Mouse (Mus musculus) cerebellum, adult 2 months (tissue): ENCODE data around the gene Mrtfa. TPM values are rescaled to one million over a fixed set of nuclear protein-coding genes. Genes with fewer than 3 reads are reported as not detected.

Experiments
- DNase-seq, 2 experiments: peaks; one replicate each; pipeline ENCODE4 v3.0.0; 2021
- H3K27ac ChIP-seq: fragments of 200-500 bp; 2 replicates; pipeline ENCODE4 v1.5.1; 2012; ENCODE audit warnings: low read length, control low read depth, inconsistent platforms; ENCODE audit not compliant: insufficient read depth
- H3K27me3 ChIP-seq: fragments of 200-500 bp; 2 replicates; pipeline ENCODE4 v1.6.1; 2012; ENCODE audit warnings: inconsistent platforms, mild to moderate bottlenecking, low read length, moderate library complexity; ENCODE audit not compliant: control insufficient read depth, insufficient read depth
- H3K4me1 ChIP-seq: fragments of 200-500 bp; 2 replicates; pipeline ENCODE4 v1.6.1; 2011; ENCODE audit warnings: low read length; ENCODE audit not compliant: control insufficient read depth, insufficient read depth
- H3K4me3 ChIP-seq: fragments of 200-500 bp; replicated peaks from 2 replicates; pipeline ENCODE3; 2011; ENCODE audit warnings: mild to moderate bottlenecking, low read depth, low read length, control low read depth; ENCODE audit not compliant: insufficient read depth
- CTCF ChIP-seq: fragments of 200-500 bp; IDR thresholded peaks from 2 replicates; pipeline ENCODE4 v1.5.1; 2011; ENCODE audit warnings: low read depth, mild to moderate bottlenecking, control low read depth, low read length, moderate library complexity, borderline replicate concordance; ENCODE audit not compliant: insufficient read depth
- POLR2A ChIP-seq: fragments of 200-500 bp; IDR thresholded peaks from 2 replicates; pipeline ENCODE4 v1.6.1; 2011; ENCODE audit warnings: low read length, control low read depth, borderline replicate concordance; ENCODE audit not compliant: insufficient read depth
- WGBS: fragments of 180-500 bp; shearing (Covaris S2); methylation state at CpG from one replicate; pipeline ENCODE4 v1.1.7; 2018; 5-methylcytosine and 5-hydroxymethylcytosine counted together
- polyA plus RNA-seq: library from polyadenylated mRNA; depleted of rRNA; stranded (reverse); fragments of >200 nt; gene quantifications from 2 replicates; pipeline ENCODE4 v1.2.3, GENCODE M21; 2012

Mrtfa gene
- polyA plus RNA-seq, 1 experiment = 20.0 TPM

DNA sequence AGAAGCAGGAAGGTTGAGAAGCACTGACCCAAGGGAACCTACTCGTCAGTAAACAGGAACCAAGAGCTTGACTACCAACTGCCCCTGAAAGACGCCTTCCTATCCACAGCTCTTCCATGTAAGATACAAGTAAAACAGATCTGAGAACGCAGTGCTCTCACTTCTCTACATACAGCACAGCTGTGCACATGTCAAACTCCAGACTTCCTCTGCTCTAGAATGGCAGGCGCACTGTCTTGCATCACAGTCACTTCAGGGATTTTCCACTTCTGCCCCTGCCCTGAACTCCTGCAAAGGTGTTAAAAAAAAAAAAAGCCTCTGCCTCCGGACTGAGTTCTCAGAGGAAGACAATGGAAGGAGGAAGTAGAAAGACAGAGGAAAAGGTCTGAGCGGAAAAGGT, 78.0 kb downstream of the Mrtfa start:
- Histone ChIP-seq H3K4me3 (no peak overlapping the region), H3K27me3 (no peaks in the 10 kb centered on the region), H3K4me1 (peaks cover 10% of the 10 kb centered on the region), H3K27ac (no peak overlapping the region)
- TF ChIP-seq CTCF (no peak), POLR2A (no peak)
- WGBS = 89% methylated on average over 6 of the region's 6 CpGs
- no peak for DNase-seq

DNA sequence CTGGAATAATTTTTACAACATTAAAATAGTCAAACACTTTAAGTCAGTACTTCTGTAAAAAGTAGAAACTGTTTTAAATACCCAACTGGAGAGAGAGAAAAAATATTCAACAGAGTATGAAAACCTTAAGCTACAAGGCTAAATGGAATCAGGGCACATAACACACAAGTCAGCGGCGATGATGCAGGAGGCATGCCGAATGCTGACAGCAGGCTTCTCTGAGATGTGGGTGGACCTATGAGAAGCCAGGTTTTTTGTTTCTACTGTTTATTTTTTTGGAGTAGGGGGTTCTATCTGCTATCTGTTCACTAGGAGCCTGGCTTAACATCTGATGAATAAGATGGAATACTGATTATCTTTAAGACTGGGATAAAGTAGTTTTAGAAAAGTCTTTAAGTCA, 80.2 kb downstream of the Mrtfa start:
- no peak overlapping the region for H3K27ac ChIP-seq
- H3K4me3 ChIP-seq = no peak overlapping the region
- H3K27me3 ChIP-seq = no peaks in the 10 kb centered on the region
- no peak for TF ChIP-seq POLR2A
- TF ChIP-seq CTCF = no peak
- peaks cover 10% of the 10 kb centered on the region for H3K4me1 ChIP-seq
- WGBS = 76% methylated on average over 3 of the region's 3 CpGs
- DNase-seq = no peak

DNA sequence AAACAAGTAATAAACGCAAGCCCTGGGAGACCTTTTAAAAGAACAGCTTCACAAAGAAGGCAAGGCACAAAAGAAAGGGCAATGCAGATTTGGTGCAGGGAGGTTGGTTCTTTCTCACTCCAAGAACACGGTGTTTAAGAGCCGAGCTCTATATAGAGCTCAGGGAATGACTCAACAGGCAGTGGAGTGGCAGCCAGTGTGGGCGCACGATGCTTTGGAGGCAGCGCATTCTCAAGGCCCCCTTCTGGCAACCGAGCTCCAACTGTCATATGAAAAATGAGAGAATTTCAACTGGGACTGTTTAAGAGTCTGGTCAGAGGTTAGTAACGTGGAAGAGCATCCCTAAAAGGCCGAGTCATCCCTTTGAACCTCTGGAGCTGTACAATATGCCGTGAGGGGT, 84.6 kb downstream of the Mrtfa start:
- Histone ChIP-seq H3K4me1 (peaks cover 16% of the 10 kb centered on the region), H3K27ac (no peak overlapping the region), H3K27me3 (no peaks in the 10 kb centered on the region), H3K4me3 (no peak overlapping the region)
- no peak for DNase-seq
- TF ChIP-seq POLR2A = no peak
- no peak for TF ChIP-seq CTCF
- 49% methylated on average over 10 of the region's 10 CpGs for WGBS

DNA sequence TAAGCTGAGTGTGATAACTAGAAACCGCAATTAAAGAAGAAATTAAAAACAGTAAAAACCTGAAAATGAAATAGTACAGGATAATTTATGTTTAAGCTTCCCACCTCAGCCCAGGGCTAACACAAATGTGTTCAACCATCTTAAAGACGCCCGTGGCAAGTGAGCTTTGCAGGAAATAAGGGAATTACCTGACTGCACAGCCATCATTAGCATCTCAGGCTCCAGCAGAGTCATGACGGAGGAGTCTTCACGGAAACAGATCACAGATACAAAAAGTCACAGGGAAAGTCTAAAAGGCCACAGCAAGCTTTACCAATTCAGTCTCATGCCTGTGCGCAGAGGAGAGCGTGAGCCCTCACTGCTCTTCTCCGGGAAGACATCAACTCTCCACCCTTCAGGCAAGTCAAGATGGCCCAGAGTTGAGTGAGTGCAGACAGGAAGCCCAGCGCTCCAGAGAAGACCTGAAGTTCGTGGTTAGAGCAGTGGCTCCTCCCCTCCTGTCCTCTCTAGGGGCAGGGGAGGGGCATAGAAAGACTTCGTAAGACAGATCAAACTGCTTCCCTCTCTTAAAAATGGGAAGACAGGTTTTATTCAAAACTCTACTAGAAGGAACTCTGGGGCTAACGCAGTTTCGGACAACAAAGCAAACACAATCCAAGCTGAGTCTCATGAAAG, 85.8 kb downstream of the Mrtfa start:
- Histone ChIP-seq H3K27me3 (no peaks in the 10 kb centered on the region), H3K4me3 (no peak overlapping the region), H3K27ac (no peak overlapping the region), H3K4me1 (peaks cover 16% of the 10 kb centered on the region)
- no peak for DNase-seq
- 84% methylated on average over 13 of the region's 13 CpGs for WGBS
- no peak for TF ChIP-seq POLR2A
- TF ChIP-seq CTCF = no peak

DNA sequence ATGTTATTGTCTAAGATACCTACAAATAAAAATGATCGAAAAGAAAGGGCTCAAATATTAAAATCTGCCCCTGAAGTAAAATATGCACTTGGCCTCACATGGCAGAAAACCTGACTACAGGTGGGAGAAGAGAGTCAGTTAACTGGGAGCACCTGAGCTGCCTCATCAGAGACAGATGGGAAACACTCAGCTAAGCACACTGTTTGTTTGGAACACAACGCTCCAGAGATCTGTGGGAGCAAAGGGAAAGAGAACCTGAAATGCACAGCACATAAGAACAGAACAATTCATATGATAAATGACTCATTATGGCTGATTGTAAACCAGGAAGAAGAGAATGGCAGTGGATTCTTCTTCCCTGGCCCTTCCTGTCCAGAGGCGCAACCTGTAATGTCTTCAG, 87.1 kb downstream of the Mrtfa start:
- TF ChIP-seq CTCF (no peak), POLR2A (no peak)
- no peak overlapping the region for H3K27ac ChIP-seq
- peaks cover 9% of the 10 kb centered on the region; the same call in 1 of the 2 replicates for H3K4me1 ChIP-seq
- 70% methylated on average over 3 of the region's 3 CpGs for WGBS
- H3K4me3 ChIP-seq = no peak overlapping the region
- no peaks in the 10 kb centered on the region for H3K27me3 ChIP-seq
- DNase-seq = no peak

DNA sequence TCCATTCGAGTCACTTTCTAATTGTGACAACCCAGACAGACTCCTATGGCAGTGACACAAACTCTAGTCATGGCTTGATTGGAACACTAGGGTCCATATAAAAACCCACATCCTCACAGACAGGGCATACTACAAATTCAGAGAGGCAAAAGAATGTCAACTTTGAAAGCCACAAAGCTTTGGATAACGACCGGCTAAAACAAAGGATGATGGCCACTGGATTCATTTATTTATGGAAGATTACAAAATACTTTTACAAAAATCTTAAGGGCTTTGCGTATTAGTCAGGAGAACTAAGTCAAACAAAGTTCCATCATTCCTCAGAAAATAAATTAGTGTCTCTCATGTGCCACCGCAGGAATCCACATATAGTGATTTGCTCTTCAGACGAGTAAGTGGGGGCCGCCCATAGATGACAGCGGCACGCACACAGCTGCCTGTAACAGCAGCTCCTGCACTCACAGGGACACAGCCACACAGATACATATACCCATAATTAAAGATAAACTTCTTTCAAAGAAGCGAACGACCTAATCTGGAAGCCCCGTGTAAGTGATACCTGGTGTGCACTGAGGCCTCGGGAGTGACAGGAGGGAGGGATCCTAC, 88.2 kb downstream of the Mrtfa start:
- H3K4me3 ChIP-seq = no peak overlapping the region
- no peak for DNase-seq
- TF ChIP-seq POLR2A (no peak), CTCF (no peak)
- H3K27me3 ChIP-seq = no peaks in the 10 kb centered on the region
- 86% methylated on average over 13 of the region's 13 CpGs for WGBS
- H3K27ac ChIP-seq = no peak overlapping the region
- H3K4me1 ChIP-seq = peaks cover 7% of the 10 kb centered on the region; the same call in 1 of the 2 replicates

DNA sequence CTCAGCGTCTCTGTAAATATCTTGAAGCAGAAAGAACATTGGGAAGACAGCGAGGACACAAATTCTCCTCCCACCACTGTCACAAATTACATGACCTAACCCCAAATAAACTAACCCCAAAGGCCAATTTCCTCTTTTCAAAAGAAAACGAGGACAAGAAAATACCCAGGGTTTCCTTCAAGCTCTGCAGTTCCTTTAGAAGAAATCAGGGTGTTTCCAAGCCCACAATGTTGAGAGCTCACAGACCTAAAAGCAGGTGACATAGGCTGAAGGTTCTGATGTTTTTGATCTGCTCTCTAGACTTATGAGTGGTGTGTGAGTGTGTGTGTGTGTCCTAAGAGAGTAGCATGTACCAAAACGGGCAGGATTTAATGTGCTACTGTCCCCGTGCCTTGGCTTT, 89.2 kb downstream of the Mrtfa start:
- Histone ChIP-seq H3K27me3 (no peaks in the 10 kb centered on the region), H3K4me1 (peaks cover 7% of the 10 kb centered on the region; the same call in 1 of the 2 replicates), H3K4me3 (no peak overlapping the region), H3K27ac (no peak overlapping the region)
- DNase-seq = no peak
- TF ChIP-seq POLR2A (no peak), CTCF (no peak)
- WGBS = 63% methylated on average over 5 of the region's 5 CpGs

DNA sequence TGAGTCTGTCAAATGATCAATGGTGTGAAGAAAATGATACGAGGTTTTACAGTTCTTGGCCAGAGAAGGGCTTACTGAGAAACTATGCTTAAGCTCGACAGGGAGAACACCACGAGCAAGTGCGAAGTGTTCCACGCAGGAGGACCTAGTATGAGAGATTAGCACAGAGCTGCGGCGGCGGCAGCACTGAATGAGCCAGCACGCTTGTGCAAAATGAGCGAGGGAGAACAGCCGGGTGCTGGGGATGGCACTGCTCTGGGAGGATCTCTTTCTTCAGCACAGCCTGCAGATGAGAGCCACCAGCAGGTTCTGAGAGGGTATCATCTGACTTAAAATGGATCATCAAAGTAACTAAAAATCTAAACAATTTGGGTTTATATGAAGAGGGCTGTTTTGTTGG, 91.3 kb downstream of the Mrtfa start:
- no peaks in the 10 kb centered on the region for H3K27me3 ChIP-seq
- H3K27ac ChIP-seq = no peak overlapping the region
- TF ChIP-seq CTCF = no peak
- TF ChIP-seq POLR2A = no peak
- peaks cover 7% of the 10 kb centered on the region; the same call in 1 of the 2 replicates for H3K4me1 ChIP-seq
- no peak for DNase-seq
- WGBS = 89% methylated on average over 11 of the region's 11 CpGs
- no peak overlapping the region for H3K4me3 ChIP-seq
